Mouse (Mus musculus): ENCODE data around the gene Grhl1. TPM values are rescaled to one million over a fixed set of nuclear protein-coding genes. Genes with fewer than 3 reads are reported as not detected.
"Not testable (repeated sequence)": the region's sequence is repeated elsewhere in the genome, so short reads cannot be mapped to it uniquely, and the experiment has no call there.

The Grhl1 gene
- not detected in 2 replicates for polyA plus RNA-seq (2011; ENCODE audit: insufficient read depth, insufficient read length, low replicate concordance, missing spikeins)

DNA sequence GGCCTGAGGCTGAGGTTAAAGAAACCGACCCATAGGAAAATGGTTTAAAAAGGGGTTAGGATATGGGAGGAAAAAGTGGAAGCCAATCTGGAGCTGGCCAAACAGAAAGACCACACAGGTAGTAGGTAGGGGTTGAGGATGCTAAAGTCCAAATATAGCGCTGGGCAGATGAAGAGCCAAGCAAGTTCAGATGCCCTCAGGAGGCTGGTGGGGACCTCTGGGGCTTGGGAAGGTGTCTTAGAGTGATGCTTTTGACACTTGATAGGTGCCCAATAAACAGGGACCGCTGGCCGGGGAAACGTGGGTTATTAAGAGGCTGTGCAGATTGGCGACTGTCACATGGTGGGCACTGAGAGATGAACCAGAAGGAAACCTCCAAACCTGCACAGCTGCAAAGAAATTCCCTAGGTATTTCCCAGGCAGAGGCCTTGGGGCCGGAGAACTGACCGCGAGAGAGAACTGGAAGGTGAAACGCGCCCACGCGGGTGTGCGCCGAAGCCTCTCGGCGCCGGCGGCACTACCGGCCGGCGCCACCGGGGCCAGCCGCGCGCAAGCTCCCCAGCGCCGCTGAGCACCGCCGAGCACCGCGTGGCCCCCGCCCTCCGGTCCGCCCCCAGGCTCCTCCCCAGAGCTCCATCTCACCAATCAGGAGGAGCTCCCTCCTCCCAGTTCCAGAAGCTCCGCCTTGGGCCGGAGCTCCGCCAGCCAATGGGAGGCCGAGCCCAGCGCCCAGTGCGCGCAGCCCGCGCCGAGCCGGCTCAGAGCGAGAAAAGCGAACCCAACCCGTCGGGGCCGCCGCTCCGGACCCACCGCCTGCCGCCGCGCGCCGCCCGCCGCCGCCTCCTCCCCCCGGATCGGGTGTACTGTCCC is at the start of gene Grhl1:
TSS of gene Grhl1 (plus strand) at position 761 of the 870 bp plus-strand sequence.
- Histone ChIP-seq H3K4me1 (ENCODE audit: control insufficient read depth, insufficient read depth, low read length) (no peaks in the 10 kb centered on the region), H3K27ac (ENCODE audit: control insufficient read depth, insufficient read depth, low read depth, low read length, poor library complexity) (peak within 1 kb of the TSS; percentile 25; the same call in 1 of the 2 replicates), H3K4me3 (replicated peaks; ENCODE audit: control insufficient read depth, low read depth, low read length) (peak within 1 kb of the TSS; percentile 63)
- WGBS: 3% methylated on average over 64 of the region's 64 CpGs
- TF ChIP-seq POLR2A (IDR thresholded peaks at IDR 0.05; ENCODE audit: borderline replicate concordance, control insufficient read depth, low read depth, low read length) (no peak), CTCF (IDR thresholded peaks at IDR 0.05; ENCODE audit: control insufficient read depth, insufficient read depth, low read length) (no peak)

DNA sequence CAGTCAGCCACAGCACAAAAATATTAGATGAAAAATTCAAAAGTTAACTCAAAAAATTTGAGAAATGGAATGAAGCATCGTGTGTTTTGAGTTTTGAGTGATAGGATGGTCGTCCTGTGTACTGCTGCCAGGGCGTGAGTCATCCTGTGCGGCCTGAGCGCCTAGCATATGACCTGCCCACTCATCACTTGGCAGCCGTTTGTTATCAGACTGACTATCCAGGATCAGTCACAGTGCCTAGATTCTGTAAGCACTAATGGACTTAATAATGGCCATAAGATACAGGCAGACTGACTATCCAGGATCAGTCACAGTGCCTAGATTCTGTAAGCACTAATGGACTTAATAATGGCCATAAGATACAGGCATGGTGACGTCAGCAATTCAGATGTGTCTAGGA is 47.0 kb upstream of the Grhl1 start:
- not testable (repeated sequence) for H3K27ac ChIP-seq (ENCODE audit: control insufficient read depth, insufficient read depth, low read depth, low read length, poor library complexity); H3K4me1 ChIP-seq (ENCODE audit: control insufficient read depth, insufficient read depth, low read length); H3K4me3 ChIP-seq (replicated peaks; ENCODE audit: control insufficient read depth, low read depth, low read length)
- WGBS: 80% methylated on average over 7 of the region's 7 CpGs

DNA sequence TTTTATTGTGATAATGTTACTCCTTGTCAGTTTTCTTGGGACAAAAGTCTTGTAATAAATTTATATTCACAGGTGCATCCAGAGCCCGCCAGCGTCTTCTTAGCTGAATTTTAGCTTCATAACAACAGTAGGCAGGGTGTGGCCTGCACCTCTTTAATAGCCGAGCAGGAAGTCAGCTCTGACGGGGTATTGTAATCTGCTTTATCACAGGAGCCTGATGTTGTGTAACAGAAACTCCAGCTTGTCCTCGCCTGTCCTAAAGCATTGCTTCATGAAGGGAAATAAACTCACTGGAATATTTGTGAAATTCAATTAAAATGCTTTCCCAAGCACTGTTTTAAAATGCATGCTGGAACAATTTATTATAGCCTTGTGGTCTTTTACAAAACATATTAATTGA is 35.7 kb upstream of the Grhl1 start:
- H3K4me3 ChIP-seq (replicated peaks; ENCODE audit: control insufficient read depth, low read depth, low read length): no peak overlapping the region
- no peak overlapping the region for H3K27ac ChIP-seq (ENCODE audit: control insufficient read depth, insufficient read depth, low read depth, low read length, poor library complexity)
- no peaks in the 10 kb centered on the region for H3K4me1 ChIP-seq (ENCODE audit: control insufficient read depth, insufficient read depth, low read length)
- 34% methylated on average over 5 of the region's 5 CpGs for WGBS
- TF ChIP-seq CTCF (IDR thresholded peaks at IDR 0.05; ENCODE audit: control insufficient read depth, insufficient read depth, low read length): no peak
- no peak for TF ChIP-seq POLR2A (IDR thresholded peaks at IDR 0.05; ENCODE audit: borderline replicate concordance, control insufficient read depth, low read depth, low read length)

DNA sequence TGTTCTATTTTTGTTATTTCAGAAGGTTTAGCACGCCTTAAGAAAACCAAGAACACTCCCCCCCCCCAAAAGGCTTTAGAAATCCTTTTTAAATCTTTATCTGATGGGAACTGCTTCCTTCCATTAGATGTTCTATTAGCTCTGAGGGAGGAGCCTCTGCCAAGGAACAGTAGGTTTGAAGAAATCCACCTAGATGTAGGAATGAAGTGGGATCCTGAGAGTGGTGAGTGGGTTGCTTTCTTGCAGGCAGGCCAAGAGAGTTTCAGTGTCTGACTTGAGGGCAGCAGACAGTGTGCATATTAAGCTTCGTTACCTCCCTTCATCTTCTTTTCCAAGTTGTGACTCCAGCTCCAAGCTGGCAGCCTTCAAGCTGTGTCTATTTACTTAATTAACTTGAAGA is 34.9 kb upstream of the Grhl1 start:
- 75% methylated on average over 2 of the region's 2 CpGs for WGBS
- no peaks in the 10 kb centered on the region for H3K4me1 ChIP-seq (ENCODE audit: control insufficient read depth, insufficient read depth, low read length)
- H3K27ac ChIP-seq (ENCODE audit: control insufficient read depth, insufficient read depth, low read depth, low read length, poor library complexity): no peak overlapping the region
- no peak overlapping the region for H3K4me3 ChIP-seq (replicated peaks; ENCODE audit: control insufficient read depth, low read depth, low read length)
- TF ChIP-seq POLR2A (IDR thresholded peaks at IDR 0.05; ENCODE audit: borderline replicate concordance, control insufficient read depth, low read depth, low read length) (no peak), CTCF (IDR thresholded peaks at IDR 0.05; ENCODE audit: control insufficient read depth, insufficient read depth, low read length) (no peak)

DNA sequence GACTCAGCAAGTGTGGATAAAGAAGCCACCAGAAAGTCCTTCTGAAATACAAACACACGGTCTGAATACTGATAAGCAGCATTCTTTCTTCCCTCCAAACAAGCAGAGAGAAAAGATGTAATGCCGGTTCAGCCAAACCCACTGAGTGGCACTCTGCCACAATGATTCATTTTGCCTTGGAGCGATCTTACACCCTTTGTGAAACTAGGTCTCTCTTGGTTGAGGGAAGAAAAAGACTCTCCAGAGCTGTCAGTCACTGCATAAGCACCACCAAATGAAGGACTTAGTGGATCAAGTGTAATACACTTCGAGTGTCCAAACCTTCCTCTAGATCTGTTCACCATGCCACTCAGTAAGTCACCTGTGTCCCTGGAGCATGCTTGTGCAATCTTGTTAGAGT is 34.1 kb upstream of the Grhl1 start:
- TF ChIP-seq POLR2A (IDR thresholded peaks at IDR 0.05; ENCODE audit: borderline replicate concordance, control insufficient read depth, low read depth, low read length): no peak
- no peaks in the 10 kb centered on the region for H3K4me1 ChIP-seq (ENCODE audit: control insufficient read depth, insufficient read depth, low read length)
- no peak overlapping the region for H3K4me3 ChIP-seq (replicated peaks; ENCODE audit: control insufficient read depth, low read depth, low read length)
- WGBS: 79% methylated on average over 4 of the region's 4 CpGs
- H3K27ac ChIP-seq (ENCODE audit: control insufficient read depth, insufficient read depth, low read depth, low read length, poor library complexity): no peak overlapping the region

DNA sequence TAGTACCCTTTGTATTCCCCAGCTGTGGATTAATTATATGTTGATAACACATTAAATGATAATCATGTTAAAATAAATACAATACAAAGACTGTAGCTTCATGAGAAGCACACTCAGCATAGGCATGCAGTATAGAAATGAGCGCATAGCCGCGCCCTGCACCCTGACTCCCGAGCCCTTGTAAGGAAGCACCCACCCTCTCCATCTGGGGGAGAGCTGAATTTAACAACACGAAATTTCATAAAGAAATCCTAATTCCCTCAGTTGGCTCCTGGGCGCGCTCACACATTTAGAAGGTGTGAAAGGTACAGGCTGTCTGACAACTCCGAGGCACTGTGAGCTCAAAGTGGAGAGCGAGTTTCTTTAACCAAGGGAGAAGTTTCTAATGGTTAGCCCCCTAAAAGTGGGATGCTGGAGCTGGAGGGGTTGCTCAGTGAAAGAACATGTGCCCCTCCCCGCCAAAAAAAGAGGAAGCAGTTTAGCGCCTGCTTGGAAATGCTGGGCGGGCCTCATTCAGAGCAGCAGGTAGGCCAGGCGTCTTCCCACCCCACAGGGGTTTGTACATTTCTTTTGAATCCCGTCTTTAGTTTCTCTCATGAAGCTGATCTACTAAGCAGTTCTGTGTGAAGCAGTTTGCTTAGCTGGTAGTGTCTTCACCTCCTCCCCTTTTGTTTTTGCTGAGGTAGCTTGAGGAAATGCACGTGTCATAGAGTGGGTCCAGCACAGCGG is 30.5 kb upstream of the Grhl1 start:
- Histone ChIP-seq H3K27ac (ENCODE audit: control insufficient read depth, insufficient read depth, low read depth, low read length, poor library complexity) (no peak overlapping the region), H3K4me1 (ENCODE audit: control insufficient read depth, insufficient read depth, low read length) (no peaks in the 10 kb centered on the region), H3K4me3 (replicated peaks; ENCODE audit: control insufficient read depth, low read depth, low read length) (no peak overlapping the region)
- TF ChIP-seq POLR2A (IDR thresholded peaks at IDR 0.05; ENCODE audit: borderline replicate concordance, control insufficient read depth, low read depth, low read length) (no peak), CTCF (IDR thresholded peaks at IDR 0.05; ENCODE audit: control insufficient read depth, insufficient read depth, low read length) (no peak)
- 73% methylated on average over 16 of the region's 16 CpGs for WGBS

DNA sequence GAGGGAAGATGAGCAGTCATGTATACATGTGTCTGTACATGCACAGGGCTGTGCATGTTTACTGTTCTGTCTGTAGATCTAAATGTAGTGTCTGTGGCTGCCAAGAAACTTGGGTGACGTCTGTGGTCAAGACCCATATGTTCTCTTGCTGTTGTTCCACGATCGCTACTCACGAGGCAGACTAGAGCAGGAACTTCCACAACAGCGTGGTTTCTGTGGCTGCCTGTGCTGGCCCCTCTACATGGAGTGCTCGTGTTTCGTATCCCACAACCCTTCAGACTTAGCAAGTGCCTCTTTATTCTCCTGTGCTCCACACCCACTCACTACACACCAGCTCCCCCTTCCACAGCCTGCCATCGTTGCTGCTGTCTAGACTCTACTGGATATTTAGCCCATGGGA is 24.4 kb upstream of the Grhl1 start:
- H3K4me1 ChIP-seq (ENCODE audit: control insufficient read depth, insufficient read depth, low read length): no peaks in the 10 kb centered on the region
- TF ChIP-seq CTCF (IDR thresholded peaks at IDR 0.05; ENCODE audit: control insufficient read depth, insufficient read depth, low read length): no peak
- TF ChIP-seq POLR2A (IDR thresholded peaks at IDR 0.05; ENCODE audit: borderline replicate concordance, control insufficient read depth, low read depth, low read length): no peak
- no peak overlapping the region for H3K4me3 ChIP-seq (replicated peaks; ENCODE audit: control insufficient read depth, low read depth, low read length)
- WGBS: 51% methylated on average over 8 of the region's 8 CpGs
- no peak overlapping the region for H3K27ac ChIP-seq (ENCODE audit: control insufficient read depth, insufficient read depth, low read depth, low read length, poor library complexity)

DNA sequence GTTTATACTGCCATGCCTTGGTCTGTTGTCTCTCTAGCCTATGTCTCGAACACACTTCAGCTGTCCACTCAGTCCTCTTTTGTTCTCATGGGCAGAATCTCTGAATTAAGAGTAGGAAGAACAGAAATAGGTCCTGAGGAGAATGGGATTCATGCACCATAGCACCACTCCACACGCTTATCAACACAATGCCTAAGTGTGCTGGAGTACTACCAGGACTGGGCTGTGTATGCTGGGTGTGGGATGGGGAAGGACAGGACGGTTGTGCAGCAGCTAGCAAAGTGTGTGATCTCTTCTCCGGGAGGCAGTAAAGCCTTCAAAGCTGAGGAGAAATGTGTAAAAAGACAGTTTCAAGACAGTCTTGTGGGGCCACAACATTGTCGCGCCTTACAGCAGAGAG is 23.2 kb upstream of the Grhl1 start:
- no peak for TF ChIP-seq POLR2A (IDR thresholded peaks at IDR 0.05; ENCODE audit: borderline replicate concordance, control insufficient read depth, low read depth, low read length)
- no peak for TF ChIP-seq CTCF (IDR thresholded peaks at IDR 0.05; ENCODE audit: control insufficient read depth, insufficient read depth, low read length)
- Histone ChIP-seq H3K4me1 (ENCODE audit: control insufficient read depth, insufficient read depth, low read length) (no peaks in the 10 kb centered on the region), H3K27ac (ENCODE audit: control insufficient read depth, insufficient read depth, low read depth, low read length, poor library complexity) (no peak overlapping the region), H3K4me3 (replicated peaks; ENCODE audit: control insufficient read depth, low read depth, low read length) (no peak overlapping the region)
- WGBS: 91% methylated on average over 6 of the region's 6 CpGs
